Mouse (Mus musculus) frontal cortex, postnatal 10 days (tissue): Measurements from ENCODE around the gene Fam216a.

Experiments used
- DNase-seq, 2 experiments: peaks; one replicate each; pipeline ENCODE4 v3.0.0; 2022; ENCODE audit warnings: low spot score in 2 of 2, mixed read lengths in 1 of 2

Gene Fam216a

GRCm38 (mm10) chr5:122390671-122391070 lies 18.5 kb upstream of the Fam216a start:
- no peak for DNase-seq

GRCm38 (mm10) chr5:122390006-122390405 lies 17.8 kb upstream of the Fam216a start:
- no peak for DNase-seq

- peak; percentile 71 to 79 for DNase-seq
These were observed 7.4 kb upstream of the Fam216a start for GRCm38 (mm10) chr5:122379374-122380155.

GRCm38 (mm10) chr5:122378171-122378570 lies 6.0 kb upstream of the Fam216a start:
- no peak for DNase-seq

- DNase-seq = no peak
These were observed 5.1 kb upstream of the Fam216a start for GRCm38 (mm10) chr5:122377101-122377833.

GRCm38 (mm10) chr5:122372878-122373277 lies 714 bp upstream of the Fam216a start:
- DNase-seq = no peak

GRCm38 (mm10) chr5:122371591-122372191 lies 473 bp downstream of the Fam216a start, which contains the start of gene Gpn3:
Gpn3 (plus strand) TSS chr5:122371876.
- no peak for DNase-seq

- no peak for DNase-seq
These were observed 17.6 kb downstream of the Fam216a start for GRCm38 (mm10) chr5:122354492-122355067.

GRCm38 (mm10) chr5:122353807-122354491 lies 18.2 kb downstream of the Fam216a start, which contains the start of the genes Rad9b and Vps29:
Rad9b (minus strand) TSS chr5:122354233.
Vps29 (plus strand) TSS chr5:122354369.
- DNase-seq = peak; percentile 96 to 98

GRCm38 (mm10) chr5:122345777-122346176 lies 26.4 kb downstream of the Fam216a start:
- DNase-seq = no peak

GRCm38 (mm10) chr5:122344260-122344659 lies 27.9 kb downstream of the Fam216a start:
- peak in 1 of 2 experiments; percentile 66 for DNase-seq

GRCm38 (mm10) chr5:122343768-122344167 lies 28.4 kb downstream of the Fam216a start:
- DNase-seq = no peak

- DNase-seq = no peak
These were observed 29.3 kb downstream of the Fam216a start for GRCm38 (mm10) chr5:122342874-122343273.

GRCm38 (mm10) chr5:122336554-122337294 lies 35.4 kb downstream of the Fam216a start:
- no peak for DNase-seq

- no peak for DNase-seq
These were observed 37.5 kb downstream of the Fam216a start for GRCm38 (mm10) chr5:122334682-122335081.

GRCm38 (mm10) chr5:122330269-122330668 lies 41.9 kb downstream of the Fam216a start:
- DNase-seq = no peak

GRCm38 (mm10) chr5:122327283-122327682 lies 44.9 kb downstream of the Fam216a start:
- no peak for DNase-seq

- no peak for DNase-seq
These were observed 46.7 kb downstream of the Fam216a start for GRCm38 (mm10) chr5:122325477-122325876.

GRCm38 (mm10) chr5:122324608-122325431 lies 47.3 kb downstream of the Fam216a start:
- peak; percentile 61 to 74 for DNase-seq

GRCm38 (mm10) chr5:122323523-122323922 lies 48.6 kb downstream of the Fam216a start:
- DNase-seq = no peak
